Mouse (Mus musculus): ENCODE measurements around the gene Fabp3. TPM values are rescaled to one million over a fixed set of nuclear protein-coding genes. Genes with fewer than 3 reads are reported as not detected.
A peak's percentile ranks its signal among the peaks of the same experiment; 100 is the strongest.

The Fabp3 gene
- total RNA-seq, 2 experiments from 2014 or later: 453 to 501 TPM

DNA sequence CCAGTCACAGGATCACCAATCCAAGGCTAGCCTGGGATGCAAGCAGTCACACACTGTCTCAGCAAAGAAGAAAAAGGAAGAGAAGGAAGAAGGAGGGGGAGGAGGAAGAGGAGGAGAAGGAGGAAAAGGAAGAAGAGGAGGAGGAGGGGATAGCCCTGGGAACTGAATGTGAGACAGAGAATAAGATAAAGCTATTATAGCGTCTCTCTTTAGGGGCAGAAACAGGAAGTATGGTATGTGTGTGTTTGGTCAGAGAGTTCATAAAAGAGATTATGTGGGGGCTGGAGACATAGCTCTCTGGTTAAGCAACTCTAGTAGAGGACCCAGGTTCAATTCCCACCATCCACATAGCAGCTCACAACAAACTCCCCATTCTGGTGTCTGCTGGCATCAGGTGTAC is 14.8 kb downstream of the Fabp3 start:
- DNase-seq (ENCODE audit: low spot score in 2 of 2): no peak

DNA sequence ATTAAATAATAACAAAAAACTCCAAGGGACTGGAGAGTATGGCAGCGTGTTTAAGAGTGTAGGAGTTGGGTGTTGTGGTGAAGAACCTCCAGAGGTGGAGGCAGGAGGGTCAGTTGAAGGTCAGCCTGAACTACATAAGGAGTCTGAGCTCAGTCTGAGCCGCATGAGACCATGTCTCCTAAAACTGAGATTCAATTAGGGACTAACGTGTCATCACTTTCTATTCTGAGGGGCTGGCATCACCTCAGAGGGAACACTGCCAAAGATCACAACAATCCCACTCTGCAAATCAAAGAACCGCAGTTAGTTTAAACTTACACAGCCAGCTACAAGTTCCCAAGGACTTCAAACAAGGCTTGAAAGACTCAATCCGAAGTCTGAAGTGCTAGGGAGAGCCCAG is 15.2 kb downstream of the Fabp3 start:
- no peak for DNase-seq (ENCODE audit: low spot score in 2 of 2)

DNA sequence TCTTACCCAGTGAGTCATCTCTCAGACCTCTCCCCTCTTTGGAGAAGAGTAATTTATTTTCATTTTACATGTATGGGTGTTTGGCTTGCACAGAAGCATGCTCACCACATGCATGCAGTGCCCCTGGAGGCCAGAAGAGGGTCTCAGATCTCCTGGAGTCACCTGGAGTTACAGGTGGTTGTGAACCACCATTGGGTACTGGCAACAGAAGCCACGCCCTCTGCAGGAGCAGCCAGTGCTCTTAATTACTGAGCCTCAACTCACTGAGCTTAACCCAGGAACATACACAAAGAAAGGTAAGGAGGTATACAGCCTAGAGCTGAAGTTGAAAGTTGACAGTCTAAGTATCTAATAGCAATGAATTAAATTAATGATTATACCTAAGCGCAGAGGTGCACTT is 17.1 kb downstream of the Fabp3 start:
- no peak for DNase-seq (ENCODE audit: low spot score in 2 of 2)

DNA sequence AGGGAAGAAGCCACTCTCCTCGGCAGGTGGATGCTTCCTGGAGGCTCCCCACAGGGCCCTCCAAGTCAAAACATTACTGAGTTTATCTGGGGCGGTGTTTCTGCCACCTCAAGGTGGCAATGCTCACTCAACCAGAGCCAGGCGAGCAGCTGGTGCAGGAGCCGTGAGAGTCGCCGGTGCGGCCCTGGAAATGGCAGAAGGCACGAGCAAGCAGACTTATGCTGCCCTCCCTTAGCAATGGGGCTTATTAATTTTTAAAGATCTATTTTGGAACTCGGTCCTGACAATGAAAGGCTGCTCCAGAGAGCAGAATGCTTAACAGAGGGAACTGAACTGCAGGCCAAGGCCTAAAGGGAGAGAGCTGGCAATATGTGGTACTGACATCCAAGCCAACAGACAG is 19.0 kb downstream of the Fabp3 start:
- no peak for DNase-seq (ENCODE audit: low spot score in 2 of 2)

GRCm38 (mm10) chr4:130335867-130336266 is 27.5 kb downstream of the Fabp3 start:
- DNase-seq (ENCODE audit: low spot score in 2 of 2): no peak

DNA sequence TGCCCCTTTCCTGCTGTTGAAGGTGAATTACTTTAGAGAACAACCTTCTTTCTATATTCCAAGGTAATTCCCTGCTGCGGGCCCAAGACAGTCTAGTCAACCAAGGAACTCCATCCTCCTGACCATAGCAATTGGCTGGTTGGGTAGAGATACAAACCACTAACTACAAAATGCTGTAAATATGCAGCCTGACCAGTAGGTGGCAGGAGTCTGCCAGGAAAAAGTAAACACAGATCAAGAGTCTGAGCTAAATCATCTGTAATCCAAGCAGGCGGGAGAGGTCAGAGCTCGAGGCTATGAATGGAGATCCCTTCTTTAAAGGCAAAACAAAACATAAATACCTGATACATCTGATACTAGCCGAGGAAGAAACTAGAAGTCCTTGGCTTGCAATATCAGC is 33.3 kb downstream of the Fabp3 start:
- DNase-seq (ENCODE audit: low spot score in 2 of 2): peak in 1 of 2 experiments; percentile 30

DNA sequence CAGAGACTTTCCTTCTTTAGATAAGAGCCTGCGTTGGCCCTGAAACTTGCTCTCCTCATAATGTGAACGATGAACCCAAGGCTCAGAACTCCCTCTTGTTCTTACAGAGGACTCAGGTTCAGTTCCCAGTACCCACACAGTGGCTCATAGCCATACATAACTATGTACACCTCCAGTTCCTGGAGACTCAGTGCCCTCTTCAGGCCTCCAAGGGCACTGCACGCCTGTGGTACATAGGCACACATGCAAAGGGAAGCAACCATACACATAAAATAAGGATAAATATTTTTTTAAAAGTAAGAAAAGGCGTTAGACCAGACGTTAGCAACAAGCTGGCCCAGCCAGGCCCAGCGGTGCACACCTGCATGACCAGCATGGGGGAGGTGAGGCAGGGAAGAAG is 41.3 kb downstream of the Fabp3 start:
- no peak for DNase-seq (ENCODE audit: low spot score in 2 of 2)

DNA sequence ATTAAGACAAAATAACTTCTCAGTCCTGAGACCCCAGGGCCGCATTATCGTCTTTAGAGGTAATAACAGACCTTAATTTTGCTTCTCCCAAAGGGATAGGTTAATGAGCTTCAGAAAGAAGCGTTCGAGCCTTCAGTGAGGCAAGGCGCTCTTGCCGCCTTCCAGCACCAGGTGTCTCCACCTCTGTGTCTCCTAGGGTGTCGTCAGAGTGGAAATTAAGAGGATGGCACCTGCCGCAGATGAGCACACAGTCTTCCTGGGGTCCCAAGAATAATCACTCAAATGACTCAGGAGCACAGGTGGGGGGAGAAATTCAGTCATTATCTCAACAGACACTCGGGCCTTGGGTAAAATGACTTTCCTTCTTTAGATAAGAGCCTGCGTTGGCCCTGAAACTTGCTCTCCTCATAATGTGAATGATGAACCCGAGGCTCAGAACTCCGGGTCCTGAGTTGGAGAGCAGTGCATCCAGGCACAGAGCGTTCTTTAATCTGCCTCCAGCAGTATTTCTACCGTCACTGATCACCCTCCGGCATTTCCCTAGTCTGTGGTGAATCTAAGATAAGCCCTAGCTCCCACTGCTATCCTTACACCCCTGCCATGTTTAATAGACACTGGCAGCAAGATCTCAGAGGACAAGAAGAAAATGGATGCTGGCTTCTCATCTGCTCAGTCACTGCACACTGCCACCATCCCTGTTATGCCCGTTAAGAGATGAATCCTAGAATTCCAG is 42.5 kb downstream of the Fabp3 start:
- DNase-seq (ENCODE audit: low spot score in 2 of 2): no peak

- DNase-seq (ENCODE audit: low spot score in 2 of 2): no peak
Measured at GRCm38 (mm10) chr4:130352588-130352987, 44.2 kb downstream of the Fabp3 start.

DNA sequence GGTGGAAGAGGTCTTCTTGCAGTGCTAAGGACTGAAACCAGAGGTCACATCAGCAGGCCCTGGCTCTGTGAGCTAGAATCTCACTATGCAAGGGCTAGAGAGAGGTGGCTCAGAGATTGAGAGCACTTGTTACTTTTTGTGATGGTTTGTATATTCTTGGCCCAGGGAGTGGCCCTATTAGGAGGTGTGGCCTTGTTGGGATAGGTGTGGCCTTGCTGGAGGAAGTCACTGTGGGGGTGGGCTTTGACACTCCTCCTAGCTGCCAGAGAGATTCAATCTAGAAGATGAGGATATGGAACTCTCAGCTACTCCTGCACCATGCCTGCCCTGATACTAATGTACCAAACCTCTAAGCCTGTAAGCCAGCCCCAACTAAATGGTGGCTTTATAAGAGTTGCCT is 49.6 kb downstream of the Fabp3 start:
- no peak for DNase-seq (ENCODE audit: low spot score in 2 of 2)

GRCm38 (mm10) chr4:130359486-130360237 is 51.3 kb downstream of the Fabp3 start, which contains the start of the genes Zcchc17 and Snrnp40:
Gene Zcchc17, minus strand, starts transcription at chr4:130359943.
Gene Snrnp40, plus strand, starts transcription at chr4:130360132.
- peak; percentile 99 for DNase-seq (ENCODE audit: low spot score in 2 of 2)

DNA sequence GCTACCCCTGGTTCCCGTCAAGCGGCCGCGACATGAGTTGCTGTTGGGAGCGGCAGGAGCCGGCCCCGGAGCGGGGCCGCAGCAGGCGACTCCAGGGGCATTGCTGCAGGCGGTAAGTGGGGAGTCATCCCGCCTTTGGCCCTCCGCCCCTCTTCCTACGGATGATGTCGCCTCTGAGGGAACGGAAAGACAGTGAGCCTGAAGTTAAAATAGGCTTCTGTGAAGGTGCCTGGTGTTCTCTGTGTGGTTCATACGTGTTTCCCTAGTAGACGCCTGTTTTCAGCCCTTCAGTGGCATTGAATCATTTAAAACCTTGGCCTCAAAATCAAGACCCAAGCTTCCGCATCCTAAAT is 51.8 kb downstream of the Fabp3 start:
- DNase-seq (ENCODE audit: low spot score in 2 of 2): no peak

Other genes with a start within 250 kb of the Fabp3 start
- gene Pef1, start 206.0 kb upstream of the Fabp3 start, total RNA-seq (2021): 10 to 100 TPM; 35.4 to 37.7 TPM
- not detected for gene Hcrtr1, start 169.2 kb upstream of the Fabp3 start, total RNA-seq (2021)
- gene Tinagl1, start 133.5 kb upstream of the Fabp3 start, total RNA-seq (2021): 10 to 100 TPM; 35.7 to 39.9 TPM
- gene Gm853, start 86.2 kb upstream of the Fabp3 start, total RNA-seq (2021): not detected
- gene Serinc2, start 29.4 kb upstream of the Fabp3 start, total RNA-seq (2021): 10 to 100 TPM; 43.2 to 53.4 TPM
- under 1 TPM; 0.60 to 0.81 TPM for gene Gm10570, start 79 bp downstream of the Fabp3 start, total RNA-seq (2021)
- gene Zcchc17, start 51.3 kb downstream of the Fabp3 start, total RNA-seq (2021): 10 to 100 TPM; 42.3 to 42.6 TPM
- 10 to 100 TPM; 38.5 to 41.3 TPM for gene Snrnp40, start 51.5 kb downstream of the Fabp3 start, total RNA-seq (2021)